Mouse (Mus musculus): ENCODE measurements around the gene H2afv. TPM values are rescaled to one million over a fixed set of nuclear protein-coding genes. Genes with fewer than 3 reads are reported as not detected.

The H2afv gene
- polyA plus RNA-seq, 1 experiment: 175 TPM

GRCm38 (mm10) chr11:6407162-6407621 is 37.1 kb downstream of the H2afv start:
- no peak overlapping the region for H3K4me3 ChIP-seq
- H3ac ChIP-seq (ENCODE audit: control insufficient read depth, insufficient read length): no peak overlapping the region
- H3K27me3 ChIP-seq (ENCODE audit: control insufficient read depth, insufficient read depth, insufficient read length): no peaks in the 10 kb centered on the region
- no peak for TF ChIP-seq TCF3 (IDR thresholded peaks at IDR 0.05; ENCODE audit: insufficient read length, low read depth)
- no peak for TF ChIP-seq E2F4 (IDR thresholded peaks at IDR 0.05; ENCODE audit: insufficient read depth)
- no peak for TF ChIP-seq TCF12 (IDR thresholded peaks at IDR 0.05; ENCODE audit: insufficient read depth, poor library complexity, severe bottlenecking)
- TF ChIP-seq POLR2A (IDR thresholded peaks at IDR 0.05; ENCODE audit: insufficient read length, low read depth): no peak
- no peak for TF ChIP-seq POLR2AphosphoS2 (IDR thresholded peaks at IDR 0.05; ENCODE audit: insufficient read length, low read depth)
- TF ChIP-seq REST (IDR thresholded peaks at IDR 0.05; ENCODE audit: insufficient read depth, insufficient read length): no peak
- TF ChIP-seq MYOG (IDR thresholded peaks at IDR 0.05; ENCODE audit: control insufficient read depth in 1 of 3, insufficient read depth in 1 of 3, insufficient read length in 2 of 3, low read depth in 2 of 3): no peak
- TF ChIP-seq MYOD1 (IDR thresholded peaks at IDR 0.05; ENCODE audit: control insufficient read depth in 1 of 3, insufficient read length in 2 of 3, low read depth in 2 of 3): no peak
- peaks cover 4% of the 10 kb centered on the region for H3K36me3 ChIP-seq (ENCODE audit: control insufficient read depth, insufficient read depth)
- no peak overlapping the region for H3K4me2 ChIP-seq (ENCODE audit: low read depth)
- no peaks in the 10 kb centered on the region for H3K79me2 ChIP-seq (ENCODE audit: control insufficient read depth, insufficient read depth)

- H3K36me3 ChIP-seq (ENCODE audit: control insufficient read depth, insufficient read depth): peaks cover 5% of the 10 kb centered on the region
- H3ac ChIP-seq (ENCODE audit: control insufficient read depth, insufficient read length): no peak overlapping the region
- no peak overlapping the region for H3K4me3 ChIP-seq
- H3K27me3 ChIP-seq (ENCODE audit: control insufficient read depth, insufficient read depth, insufficient read length): no peaks in the 10 kb centered on the region
- H3K79me2 ChIP-seq (ENCODE audit: control insufficient read depth, insufficient read depth): no peaks in the 10 kb centered on the region
- H3K4me2 ChIP-seq (ENCODE audit: low read depth): no peak overlapping the region
- TF ChIP-seq E2F4 (IDR thresholded peaks at IDR 0.05; ENCODE audit: insufficient read depth) (no peak), POLR2AphosphoS2 (IDR thresholded peaks at IDR 0.05; ENCODE audit: insufficient read length, low read depth) (peak; percentile 55)
Measured at GRCm38 (mm10) chr11:6406251-6407161, 37.7 kb downstream of the H2afv start.

DNA sequence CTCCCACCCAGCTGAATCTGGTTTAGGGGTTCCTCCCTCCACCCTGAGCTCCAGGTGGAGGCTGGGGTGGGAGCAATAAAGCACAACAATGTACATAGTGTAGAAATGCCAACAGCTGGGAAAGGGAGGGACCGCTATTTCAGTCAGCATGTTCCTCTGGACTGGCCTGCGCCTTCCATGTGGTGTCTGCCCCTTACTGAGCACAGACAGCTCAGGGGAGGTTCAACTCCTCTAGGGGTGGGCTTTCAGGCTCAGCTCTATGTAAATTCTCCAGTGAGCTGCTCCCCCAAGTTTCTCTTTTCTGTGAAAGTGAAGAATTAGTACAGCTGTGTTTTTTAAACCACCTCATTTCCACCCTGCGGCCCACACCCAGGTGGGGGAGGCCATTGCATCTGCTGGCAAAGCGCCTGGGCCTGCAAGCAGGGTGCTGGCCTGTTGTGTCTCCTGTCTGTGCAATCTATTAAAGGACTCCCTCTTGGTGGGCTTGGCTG is 38.6 kb downstream of the H2afv start:
- H3K79me2 ChIP-seq (ENCODE audit: control insufficient read depth, insufficient read depth): no peaks in the 10 kb centered on the region
- no peak overlapping the region for H3K4me3 ChIP-seq
- no peak overlapping the region for H3K4me2 ChIP-seq (ENCODE audit: low read depth)
- H3K27me3 ChIP-seq (ENCODE audit: control insufficient read depth, insufficient read depth, insufficient read length): no peaks in the 10 kb centered on the region
- TF ChIP-seq USF1 (IDR thresholded peaks at IDR 0.05; ENCODE audit: low read depth) (no peak), MYOD1 (IDR thresholded peaks at IDR 0.05; ENCODE audit: control insufficient read depth in 1 of 3, insufficient read length in 2 of 3, low read depth in 2 of 3) (no peak), POLR2AphosphoS2 (IDR thresholded peaks at IDR 0.05; ENCODE audit: insufficient read length, low read depth) (no peak), E2F4 (IDR thresholded peaks at IDR 0.05; ENCODE audit: insufficient read depth) (no peak), TCF12 (IDR thresholded peaks at IDR 0.05; ENCODE audit: insufficient read depth, poor library complexity, severe bottlenecking) (no peak), SRF (IDR thresholded peaks at IDR 0.05; ENCODE audit: control insufficient read depth, insufficient read length, low read depth) (no peak), MYOG (IDR thresholded peaks at IDR 0.05; ENCODE audit: control insufficient read depth in 1 of 3, insufficient read depth in 1 of 3, insufficient read length in 2 of 3, low read depth in 2 of 3) (no peak), TCF3 (IDR thresholded peaks at IDR 0.05; ENCODE audit: insufficient read length, low read depth) (no peak), CEBPB (IDR thresholded peaks at IDR 0.05; ENCODE audit: insufficient read depth, poor library complexity, severe bottlenecking) (no peak), POLR2A (IDR thresholded peaks at IDR 0.05; ENCODE audit: insufficient read length, low read depth) (no peak), MAX (IDR thresholded peaks at IDR 0.05; ENCODE audit: low read depth) (no peak), REST (IDR thresholded peaks at IDR 0.05; ENCODE audit: insufficient read depth, insufficient read length) (no peak)
- H3ac ChIP-seq (ENCODE audit: control insufficient read depth, insufficient read length): no peak overlapping the region
- peaks cover 5% of the 10 kb centered on the region for H3K36me3 ChIP-seq (ENCODE audit: control insufficient read depth, insufficient read depth)

GRCm38 (mm10) chr11:6404699-6405566 is 39.3 kb downstream of the H2afv start:
- Histone ChIP-seq H3K79me2 (ENCODE audit: control insufficient read depth, insufficient read depth) (no peaks in the 10 kb centered on the region), H3K36me3 (ENCODE audit: control insufficient read depth, insufficient read depth) (peaks cover 5% of the 10 kb centered on the region)

More at GRCm38 (mm10) chr11:6404699-6405566, 39.3 kb downstream of the H2afv start:
- H3K27me3 ChIP-seq (ENCODE audit: control insufficient read depth, insufficient read depth, insufficient read length): no peaks in the 10 kb centered on the region
- H3ac ChIP-seq (ENCODE audit: control insufficient read depth, insufficient read length): no peak overlapping the region
- TF ChIP-seq POLR2AphosphoS2 (IDR thresholded peaks at IDR 0.05; ENCODE audit: insufficient read length, low read depth) (peak; percentile 22), MYOD1 (IDR thresholded peaks at IDR 0.05; ENCODE audit: control insufficient read depth in 1 of 3, insufficient read length in 2 of 3, low read depth in 2 of 3) (no peak), MYOG (IDR thresholded peaks at IDR 0.05; ENCODE audit: control insufficient read depth in 1 of 3, insufficient read depth in 1 of 3, insufficient read length in 2 of 3, low read depth in 2 of 3) (no peak)
- no peak overlapping the region for H3K4me3 ChIP-seq
- H3K4me2 ChIP-seq (ENCODE audit: low read depth): no peak overlapping the region

All from myocyte (in vitro differentiated cells).